Mouse (Mus musculus): ENCODE measurements around the gene Lgals9.

The Lgals9 gene

GRCm38 (mm10) chr11:78976731-78977510 lies 7.8 kb downstream of the Lgals9 start:
- no peak for DNase-seq (ENCODE audit: low read depth)

- peak; percentile 71 for DNase-seq (ENCODE audit: low read depth)
These were observed 11.2 kb downstream of the Lgals9 start for GRCm38 (mm10) chr11:78973381-78974150.

GRCm38 (mm10) chr11:78972811-78973351 lies 11.9 kb downstream of the Lgals9 start:
- no peak for DNase-seq (ENCODE audit: low read depth)

GRCm38 (mm10) chr11:78972328-78972727 lies 12.4 kb downstream of the Lgals9 start:
- DNase-seq (ENCODE audit: low read depth), result no peak

- DNase-seq (ENCODE audit: low read depth), result no peak
These were observed 13.0 kb downstream of the Lgals9 start for GRCm38 (mm10) chr11:78971746-78972145.

- DNase-seq (ENCODE audit: low read depth), result no peak
These were observed 13.7 kb downstream of the Lgals9 start for GRCm38 (mm10) chr11:78971096-78971495.

- DNase-seq (ENCODE audit: low read depth), result no peak
These were observed 16.6 kb downstream of the Lgals9 start for GRCm38 (mm10) chr11:78968121-78968520.

GRCm38 (mm10) chr11:78967371-78967770 lies 17.4 kb downstream of the Lgals9 start:
- no peak for DNase-seq (ENCODE audit: low read depth)

GRCm38 (mm10) chr11:78961221-78961620 lies 23.5 kb downstream of the Lgals9 start:
- no peak for DNase-seq (ENCODE audit: low read depth)

- DNase-seq (ENCODE audit: low read depth), result no peak
These were observed 24.8 kb downstream of the Lgals9 start for GRCm38 (mm10) chr11:78959841-78960520.

GRCm38 (mm10) chr11:78959367-78959766 lies 25.4 kb downstream of the Lgals9 start:
- DNase-seq (ENCODE audit: low read depth), result no peak

GRCm38 (mm10) chr11:78956260-78956659 lies 28.5 kb downstream of the Lgals9 start:
- DNase-seq (ENCODE audit: low read depth), result no peak

GRCm38 (mm10) chr11:78952467-78952866 lies 32.3 kb downstream of the Lgals9 start:
- DNase-seq (ENCODE audit: low read depth), result no peak

GRCm38 (mm10) chr11:78950365-78950764 lies 34.4 kb downstream of the Lgals9 start:
- peak; percentile 56 for DNase-seq (ENCODE audit: low read depth)

- no peak for DNase-seq (ENCODE audit: low read depth)
These were observed 41.7 kb downstream of the Lgals9 start for GRCm38 (mm10) chr11:78943083-78943482.

GRCm38 (mm10) chr11:78935178-78935577 lies 49.6 kb downstream of the Lgals9 start:
- DNase-seq (ENCODE audit: low read depth), result no peak

- no peak for DNase-seq (ENCODE audit: low read depth)
These were observed 50.0 kb downstream of the Lgals9 start for GRCm38 (mm10) chr11:78934727-78935126.

- DNase-seq (ENCODE audit: low read depth), result no peak
These were observed 50.4 kb downstream of the Lgals9 start for GRCm38 (mm10) chr11:78934307-78934706.

GRCm38 (mm10) chr11:78929345-78929744 lies 55.4 kb downstream of the Lgals9 start:
- no peak for DNase-seq (ENCODE audit: low read depth)

GRCm38 (mm10) chr11:78924916-78925315 lies 59.8 kb downstream of the Lgals9 start:
- no peak for DNase-seq (ENCODE audit: low read depth)

- no peak for DNase-seq (ENCODE audit: low read depth)
These were observed 60.6 kb downstream of the Lgals9 start for GRCm38 (mm10) chr11:78924111-78924510.

GRCm38 (mm10) chr11:78922678-78923407 lies 61.9 kb downstream of the Lgals9 start:
- no peak for DNase-seq (ENCODE audit: low read depth)
